Mouse (Mus musculus) CH12.LX (cell line): Measurements from ENCODE around the gene Sept9. TPM values are rescaled to one million over a fixed set of nuclear protein-coding genes. Genes with fewer than 3 reads are reported as not detected.

Experiments
- DNase-seq: peaks from one replicate; pipeline ENCODE4 v3.0.0-alpha.2; 2013; ENCODE audit errors: extremely low read depth
- H3K27ac ChIP-seq: 2 replicates; pipeline ENCODE4 v1.5.1; 2012; ENCODE audit warnings: low read depth, mild to moderate bottlenecking, control low read depth, moderate library complexity; ENCODE audit not compliant: insufficient read depth
- H3K27me3 ChIP-seq: replicated peaks from 2 replicates; pipeline ENCODE3; 2012; ENCODE audit warnings: inconsistent platforms
- H3K36me3 ChIP-seq, 2 experiments: replicated peaks in 1 of 2; 2 replicates each; pipeline versions ENCODE3 to v1.6.1; 2012; ENCODE audit warnings: inconsistent platforms in 1 of 2, low read length in 1 of 2, mild to moderate bottlenecking in 1 of 2, mixed read lengths in 1 of 2, moderate library complexity in 1 of 2; ENCODE audit not compliant: control insufficient read depth in 1 of 2, insufficient read depth in 1 of 2
- H3K4me1 ChIP-seq, 2 experiments: 2 replicates each; pipeline ENCODE4 v1.6.1; 2012; ENCODE audit warnings: inconsistent platforms in 1 of 2, moderate library complexity in 1 of 2; ENCODE audit not compliant: insufficient read depth in 2 of 2, control insufficient read depth in 1 of 2
- H3K4me2 ChIP-seq: 2 replicates; pipeline ENCODE4 v1.6.1; 2012; ENCODE audit warnings: low read depth, mild to moderate bottlenecking, control low read depth; ENCODE audit not compliant: poor library complexity, insufficient read depth, severe bottlenecking
- H3K4me3 ChIP-seq, 3 experiments: fragments of 150-350 bp in 1 of 3; sonication (generic) in 1 of 3; replicated peaks in 1 of 3; 2 replicates each; pipeline versions ENCODE3 to v1.5.1; 2011 to 2012; ENCODE audit warnings: low read depth in 2 of 3, low read length in 2 of 3, mild to moderate bottlenecking in 2 of 3, moderate library complexity in 2 of 3, control low read depth in 1 of 3, improper control_type of control experiment in 1 of 3, inconsistent platforms in 1 of 3, mixed read lengths in 1 of 3; ENCODE audit not compliant: poor library complexity in 1 of 3
- H3K79me2 ChIP-seq: replicated peaks from 2 replicates; pipeline ENCODE4 v1.6.1; 2012; ENCODE audit warnings: mild to moderate bottlenecking, moderate library complexity; ENCODE audit not compliant: control insufficient read depth, poor library complexity, insufficient read depth, severe bottlenecking; ENCODE audit errors: extremely low read depth
- H3K9ac ChIP-seq: 2 replicates; pipeline ENCODE4 v1.6.1; 2012; ENCODE audit warnings: low read depth, mild to moderate bottlenecking, control low read depth, moderate library complexity; ENCODE audit not compliant: insufficient read depth
- H3K9me3 ChIP-seq: replicated peaks from 2 replicates; pipeline ENCODE3; 2012; ENCODE audit warnings: low read length, inconsistent platforms, mixed read lengths
- BHLHE40 ChIP-seq: IDR thresholded peaks from 2 replicates; pipeline ENCODE4 v1.6.1; 2011; ENCODE audit warnings: mild to moderate bottlenecking, low read depth, low read length, improper control_type of control experiment
- CHD2 ChIP-seq: IDR thresholded peaks from 2 replicates; pipeline ENCODE4 v1.6.1; 2011; ENCODE audit warnings: low read length, improper control_type of control experiment
- CTCF ChIP-seq, 2 experiments: IDR thresholded peaks in 1 of 2; conservative IDR thresholded peaks in 1 of 2; 2 replicates each; pipeline ENCODE4 v1.5.1; 2011 to 2012; ENCODE audit warnings: low read depth in 2 of 2, low read length in 2 of 2, improper control_type of control experiment in 1 of 2, inconsistent platforms in 1 of 2, mild to moderate bottlenecking in 1 of 2, moderate library complexity in 1 of 2
- E2F4 ChIP-seq: IDR thresholded peaks from 2 replicates; pipeline ENCODE4 v1.6.1; 2011; ENCODE audit warnings: low read depth, low read length, improper control_type of control experiment; ENCODE audit not compliant: insufficient replicate concordance
- ETS1 ChIP-seq: conservative IDR thresholded peaks from 2 replicates; pipeline ENCODE4 v1.6.1; 2012; ENCODE audit warnings: low read depth, mild to moderate bottlenecking, inconsistent platforms, low read length, improper control_type of control experiment, moderate library complexity
- HCFC1 ChIP-seq: IDR thresholded peaks from 2 replicates; pipeline ENCODE4 v1.6.1; 2012; ENCODE audit warnings: low read depth, mild to moderate bottlenecking, inconsistent platforms, low read length, improper control_type of control experiment
- JUN ChIP-seq: IDR thresholded peaks from 2 replicates; pipeline ENCODE4 v1.6.1; 2011; ENCODE audit warnings: low read depth, mild to moderate bottlenecking, low read length, improper control_type of control experiment, moderate library complexity; ENCODE audit not compliant: insufficient read depth
- MAFK ChIP-seq: IDR thresholded peaks from 2 replicates; pipeline ENCODE4 v1.6.1; 2011; ENCODE audit warnings: low read length, improper control_type of control experiment; ENCODE audit not compliant: insufficient replicate concordance
- MAX ChIP-seq: IDR thresholded peaks from 2 replicates; pipeline ENCODE4 v1.6.1; 2011; ENCODE audit warnings: low read length, improper control_type of control experiment
- NELFE ChIP-seq: IDR thresholded peaks from 2 replicates; pipeline ENCODE4 v1.6.1; 2011; ENCODE audit warnings: low read depth, low read length, improper control_type of control experiment
- POLR2AphosphoS2 ChIP-seq: IDR thresholded peaks from 2 replicates; pipeline ENCODE4 v1.6.1; 2011; ENCODE audit warnings: low read depth, low read length, improper control_type of control experiment
- RAD21 ChIP-seq: IDR thresholded peaks from 2 replicates; pipeline ENCODE4 v1.6.1; 2011; ENCODE audit warnings: low read depth, mild to moderate bottlenecking, low read length, improper control_type of control experiment, moderate library complexity
- RCOR1 ChIP-seq: conservative IDR thresholded peaks from 2 replicates; pipeline ENCODE4 v1.6.1; 2012; ENCODE audit warnings: low read depth, mild to moderate bottlenecking, inconsistent platforms, low read length, improper control_type of control experiment
- SMC3 ChIP-seq: IDR thresholded peaks from 2 replicates; pipeline ENCODE4 v1.6.1; 2011; ENCODE audit warnings: low read depth, low read length, improper control_type of control experiment
- USF1 ChIP-seq: IDR thresholded peaks from 2 replicates; pipeline ENCODE4 v1.6.1; 2014; ENCODE audit warnings: low read depth, mild to moderate bottlenecking, inconsistent platforms, low read length, improper control_type of control experiment
- ZKSCAN1 ChIP-seq: IDR thresholded peaks from 2 replicates; pipeline ENCODE4 v1.6.1; 2012; ENCODE audit warnings: low read depth, inconsistent platforms, low read length, improper control_type of control experiment, borderline replicate concordance
- dilution Hi-C: fragments of 300-500 bp; cut with MboI; formaldehyde crosslinking; loops from 2 replicates; pipeline ENCODE4 v1.14.3; 2020; ENCODE audit warnings: low sequenced_read_pairs; ENCODE audit not compliant: extremely low pct_unique_long_range_greater_than_20kb, extremely low pct_ligation_motif_present
- in situ Hi-C: fragments of 300-500 bp; cut with MboI; formaldehyde crosslinking; loops from 3 replicates; pipeline ENCODE4 v1.14.3; 2019; ENCODE audit warnings: low sequenced_read_pairs, low pct_ligation_motif_present, low pct_unique_long_range_greater_than_20kb, mixed read lengths
- polyA plus RNA-seq: library from polyadenylated mRNA; unstranded; fragments of >175 nt; gene quantifications from 2 replicates; pipeline ENCODE4 v1.2.1, GENCODE M21; 2012; ENCODE audit warnings: low read depth; ENCODE audit not compliant: insufficient read length
- total RNA-seq, 2 experiments: library from RNA; depleted of rRNA; stranded (reverse); fragments of 300-350 nt in 1 of 2; fragments of >200 nt in 1 of 2; gene quantifications; 2 replicates each; pipeline ENCODE4 v1.2.3; 2012 to 2014

Sept9 gene
- total and polyA plus RNA-seq, 3 experiments = 47.6 to 128 (median 110) TPM

DNA sequence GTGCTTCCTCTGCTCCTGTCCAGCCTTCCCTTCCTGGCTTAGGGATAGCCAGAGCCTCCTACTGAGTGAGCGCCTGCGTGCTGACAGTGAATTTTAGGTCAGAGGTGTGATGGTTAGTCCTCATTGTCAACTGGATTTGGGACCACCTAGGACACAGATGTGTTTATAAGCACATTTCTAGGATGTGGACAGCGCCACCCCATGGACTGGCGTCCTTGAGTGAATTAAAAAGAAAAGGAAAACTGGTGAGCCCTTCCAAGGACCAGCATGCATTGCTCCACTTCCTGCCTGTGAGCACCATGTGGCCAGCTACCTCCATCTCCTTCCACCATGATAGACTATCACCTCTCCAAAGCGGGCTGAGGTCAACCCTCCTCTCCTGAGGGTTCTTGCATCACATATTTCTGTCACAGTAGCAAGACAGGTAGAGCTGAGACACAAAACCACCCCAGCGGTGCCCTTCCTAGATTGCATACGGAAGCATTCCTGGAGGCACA is 167.4 kb downstream of the Sept9 start:
- H3K4me2 ChIP-seq = no peak overlapping the region
- in situ Hi-C loops (no loop called here), dilution Hi-C loops (loop anchor here (25.0 kb wide), 1 partner anchor 130 kb away; no protein-coding TSS in a partner anchor)
- DNase-seq = no peak
- H3K79me2 ChIP-seq = no peaks in the 10 kb centered on the region
- TF ChIP-seq CTCF (conservative IDR thresholded peaks at IDR 0.05 in 1 of 2, IDR thresholded peaks at IDR 0.05 in 1 of 2; ENCODE audit: low read depth in 2 of 2, low read length in 2 of 2) (peak in 1 of 2 experiments; percentile 44; a peak in 2 of 4 replicates), E2F4 (no peak), RAD21 (peak; percentile 5), HCFC1 (no peak), ETS1 (no peak), RCOR1 (no peak), CHD2 (no peak), JUN (no peak), USF1 (no peak), ZKSCAN1 (no peak)
- peaks cover 12 to 17% of the 10 kb centered on the region in 2 experiments for H3K36me3 ChIP-seq
- no peaks in the 10 kb centered on the region for H3K27me3 ChIP-seq
- no peak overlapping the region for H3K27ac ChIP-seq
- no peak overlapping the region for H3K9ac ChIP-seq
- H3K4me1 ChIP-seq = peaks cover 2 to 15% of the 10 kb centered on the region in 2 experiments; a peak in 3 of 4 replicates
- no peaks in the 10 kb centered on the region for H3K9me3 ChIP-seq
- no peak overlapping the region for H3K4me3 ChIP-seq

DNA sequence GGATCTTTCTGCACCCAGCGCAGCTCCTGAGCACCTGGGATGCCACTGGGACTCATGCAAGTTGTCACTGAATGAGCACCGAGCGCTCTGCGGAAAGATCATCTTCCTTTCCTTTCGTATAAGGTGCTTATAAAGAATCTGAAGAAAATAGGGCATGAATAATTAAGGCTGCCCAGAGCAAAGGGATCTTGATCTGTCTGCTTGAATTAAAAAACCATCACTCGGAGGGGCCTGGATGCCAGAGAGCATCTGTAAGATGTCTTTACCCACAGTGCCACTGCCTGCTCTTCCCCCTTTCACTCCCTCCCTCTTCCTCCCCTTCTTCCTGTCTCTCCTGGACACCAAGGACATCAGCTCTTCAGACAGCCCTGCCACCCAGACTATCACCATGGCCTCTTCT is 168.5 kb downstream of the Sept9 start:
- DNase-seq = no peak
- Histone ChIP-seq H3K27me3 (peaks cover 1% of the 10 kb centered on the region), H3K9me3 (peaks cover 2% of the 10 kb centered on the region), H3K36me3 (peaks cover 5 to 7% of the 10 kb centered on the region in 2 experiments), H3K79me2 (no peaks in the 10 kb centered on the region), H3K9ac (no peak overlapping the region), H3K27ac (no peak overlapping the region), H3K4me1 (peaks cover 2 to 15% of the 10 kb centered on the region in 2 experiments; a peak in 3 of 4 replicates), H3K4me2 (no peak overlapping the region), H3K4me3 (no peak overlapping the region)
- in situ Hi-C loops = no loop called here
- no peak for TF ChIP-seq HCFC1
- no peak for TF ChIP-seq POLR2AphosphoS2
- no peak for TF ChIP-seq MAFK
- TF ChIP-seq RAD21 = no peak
- TF ChIP-seq SMC3 = no peak
- TF ChIP-seq BHLHE40 = no peak
- no peak for TF ChIP-seq MAX
- TF ChIP-seq NELFE = no peak
- dilution Hi-C loops = loop anchor here (25.0 kb wide), 1 partner anchor 131 kb away; no protein-coding TSS in a partner anchor
